1 mouse cellular context compared by ENCODE assay signal in the genomic region with DNA sequence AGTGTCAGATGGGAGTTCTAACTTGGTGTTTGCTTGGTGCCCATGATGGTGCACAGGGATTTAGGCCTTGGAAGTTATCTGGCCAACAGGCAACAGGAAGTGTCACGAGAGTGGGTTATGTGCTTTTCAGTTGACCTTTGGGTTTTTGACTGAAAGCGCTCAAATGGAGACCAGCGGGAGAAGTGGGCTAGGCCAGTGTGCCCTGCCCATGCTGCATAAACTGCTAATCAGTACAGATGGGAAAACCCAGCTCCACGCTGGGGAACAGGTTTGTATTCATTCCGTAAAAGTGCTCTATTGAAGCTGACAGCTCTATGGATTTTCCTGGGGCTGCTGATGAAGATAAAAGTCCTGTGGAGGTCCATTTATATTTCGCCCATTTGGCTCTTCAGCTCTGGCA.
TF ChIP-seq lines count a peak whose summit lies in the region.

No protein-coding gene starts in this region.

TF ChIP-seq in CH12.LX, 34 proteins besides CTCF, POLR2A, EP300 and RAD21 (continued from another document):
- TF ChIP-seq IRF4 (IDR thresholded peaks at IDR 0.05; ENCODE audit: low read depth, low read length) (0 out of 2 replicates have a peak, but pooled peaks have one; percentile 27), BHLHE40 (IDR thresholded peaks at IDR 0.05; ENCODE audit: low read depth, low read length) (0 out of 2 replicates have a peak, but pooled peaks have one; percentile 23)
